Mouse (Mus musculus) hindbrain, embryonic 13.5 days (tissue): ENCODE data around the gene Dpp3. TPM values are rescaled to one million over a fixed set of nuclear protein-coding genes. Genes with fewer than 3 reads are reported as not detected.
"Not testable (repeated sequence)": the region's sequence is repeated elsewhere in the genome, so short reads cannot be mapped to it uniquely, and the experiment has no call there.

ENCODE experiments used
- ATAC-seq: fragments of 200-750 bp; cut with Nextera tagmentation; 2 replicates; pipeline ENCODE4 v1.8.0; 2017; ENCODE audit warnings: moderate TSS enrichment; ENCODE audit not compliant: low FRiP score
- H3K27ac ChIP-seq: fragments of 300-500 bp; sonication (generic); 2 replicates; pipeline ENCODE4 v1.5.1; 2015; ENCODE audit warnings: inconsistent platforms, mild to moderate bottlenecking, moderate library complexity
- H3K27me3 ChIP-seq: fragments of 300-500 bp; sonication (generic); 2 replicates; pipeline ENCODE4 v1.6.1; 2015; ENCODE audit warnings: mild to moderate bottlenecking, inconsistent platforms
- H3K36me3 ChIP-seq: fragments of 300-500 bp; sonication (generic); 2 replicates; pipeline ENCODE4 v1.6.1; 2015; ENCODE audit warnings: mild to moderate bottlenecking, inconsistent platforms
- H3K4me1 ChIP-seq: fragments of 300-500 bp; sonication (generic); replicated peaks from 2 replicates; pipeline ENCODE4 v1.6.1; 2015; ENCODE audit warnings: inconsistent platforms
- H3K4me2 ChIP-seq: fragments of 300-500 bp; sonication (generic); 2 replicates; pipeline ENCODE4 v1.6.1; 2015; ENCODE audit warnings: inconsistent platforms, mild to moderate bottlenecking, moderate library complexity
- H3K4me3 ChIP-seq: fragments of 300-500 bp; sonication (generic); 2 replicates; pipeline ENCODE4 v1.5.1; 2015; ENCODE audit warnings: mild to moderate bottlenecking, inconsistent platforms
- H3K9ac ChIP-seq: fragments of 300-500 bp; sonication (generic); 2 replicates; pipeline ENCODE4 v1.6.1; 2015; ENCODE audit warnings: mild to moderate bottlenecking, inconsistent platforms
- H3K9me3 ChIP-seq: fragments of 300-500 bp; sonication (generic); 2 replicates; pipeline ENCODE4 v1.6.1; 2016; ENCODE audit warnings: inconsistent platforms
- WGBS: fragments of 180-500 bp; shearing (Covaris S2); methylation state at CpG from one replicate; pipeline ENCODE4 v1.1.7; 2015; 5-methylcytosine and 5-hydroxymethylcytosine counted together
- polyA plus RNA-seq: library from polyadenylated mRNA; unstranded; fragments of >200 nt; fragmentation: Nextera tagmentation; extraction: Ambion mirVana; gene quantifications from 2 replicates; pipeline ENCODE4 v1.2.1, GENCODE M21; 2015

The Dpp3 gene
- 124 and 132 TPM in 2 replicates for polyA plus RNA-seq

GRCm38 (mm10) chr19:4927904-4928531, at the start of gene Dpp3:
Dpp3 (minus strand) TSS chr19:4928287.
- no peaks in the 10 kb centered on the region for H3K9me3 ChIP-seq
- H3K27me3 ChIP-seq = no peaks in the 10 kb centered on the region
- peak within 1 kb of the TSS; percentile 76 for H3K9ac ChIP-seq
- H3K27ac ChIP-seq = peak within 1 kb of the TSS; percentile 85
- peak within 1 kb of the TSS; percentile 66 for H3K4me3 ChIP-seq
- peaks cover 43% of the 10 kb centered on the region for H3K36me3 ChIP-seq
- peaks cover 31% of the 10 kb centered on the region for H3K4me1 ChIP-seq
- under 1% methylated on average over 32 of the region's 32 CpGs for WGBS
- ATAC-seq = peak; percentile 97
- H3K4me2 ChIP-seq = peak within 1 kb of the TSS; percentile 85

- 93% methylated on average over 2 of the region's 2 CpGs for WGBS
- peaks cover 37% of the 10 kb centered on the region for H3K36me3 ChIP-seq
- H3K9me3 ChIP-seq = no peaks in the 10 kb centered on the region
- H3K9ac ChIP-seq = no peak overlapping the region
- H3K4me2 ChIP-seq = no peak overlapping the region
- H3K27ac ChIP-seq = no peak overlapping the region
- no peak for ATAC-seq
- peaks cover 2% of the 10 kb centered on the region for H3K4me1 ChIP-seq
- no peaks in the 10 kb centered on the region for H3K27me3 ChIP-seq
- H3K4me3 ChIP-seq = no peak overlapping the region
Measured at GRCm38 (mm10) chr19:4968236-4968635, 40.1 kb upstream of the Dpp3 start.

GRCm38 (mm10) chr19:4961928-4962601, 34.0 kb upstream of the Dpp3 start, which contains the start of gene Mrpl11:
Mrpl11 (plus strand) TSS chr19:4962147.
- Histone ChIP-seq H3K4me2 (peak within 1 kb of the TSS; percentile 73), H3K27me3 (peaks cover 6% of the 10 kb centered on the region; the same call in 1 of the 2 replicates), H3K27ac (peak within 1 kb of the TSS; percentile 90), H3K9ac (peak within 1 kb of the TSS; percentile 85), H3K36me3 (peaks cover 29% of the 10 kb centered on the region), H3K9me3 (no peaks in the 10 kb centered on the region), H3K4me3 (peak within 1 kb of the TSS; percentile 88), H3K4me1 (peaks cover 8% of the 10 kb centered on the region)
- WGBS = under 1% methylated on average over 34 of the region's 34 CpGs
- ATAC-seq = peak; percentile 96

GRCm38 (mm10) chr19:4948641-4949040, 20.6 kb upstream of the Dpp3 start:
- not testable (repeated sequence) for H3K9ac ChIP-seq, H3K4me1 ChIP-seq, H3K27ac ChIP-seq, H3K4me2 ChIP-seq, H3K36me3 ChIP-seq, ATAC-seq, H3K9me3 ChIP-seq, H3K4me3 ChIP-seq
- 84% methylated on average over 9 of the region's 9 CpGs for WGBS
- 0 out of 2 replicates have a peak, but pooled peaks cover 14% of the 10 kb centered on the region for H3K27me3 ChIP-seq

- Histone ChIP-seq H3K9ac (no peak overlapping the region), H3K4me3 (no peak overlapping the region), H3K27ac (no peak overlapping the region), H3K9me3 (no peaks in the 10 kb centered on the region), H3K36me3 (no peaks in the 10 kb centered on the region), H3K4me2 (no peak overlapping the region), H3K27me3 (peaks cover 28% of the 10 kb centered on the region), H3K4me1 (peaks cover 18% of the 10 kb centered on the region)
- ATAC-seq = no peak
- WGBS = 43% methylated on average over 6 of the region's 6 CpGs
Measured at GRCm38 (mm10) chr19:4945540-4945939, 17.5 kb upstream of the Dpp3 start.

- Histone ChIP-seq H3K27ac (peak overlapping the region; percentile 86), H3K9me3 (no peaks in the 10 kb centered on the region), H3K36me3 (no peaks in the 10 kb centered on the region), H3K27me3 (peaks cover 35% of the 10 kb centered on the region), H3K4me2 (peak overlapping the region; percentile 84), H3K9ac (peak overlapping the region; percentile 82), H3K4me3 (peak overlapping the region; percentile 79), H3K4me1 (peaks cover 18% of the 10 kb centered on the region)
- no peak; the same call in 1 of the 2 replicates for ATAC-seq
- 7% methylated on average over 13 of the region's 13 CpGs for WGBS
Measured at GRCm38 (mm10) chr19:4943253-4943588, 15.1 kb upstream of the Dpp3 start.

- ATAC-seq = peak; percentile 97
- peaks cover 18% of the 10 kb centered on the region for H3K4me1 ChIP-seq
- peak within 1 kb of the TSS; percentile 79 for H3K4me3 ChIP-seq
- peak within 1 kb of the TSS; percentile 86 for H3K27ac ChIP-seq
- peaks cover 4% of the 10 kb centered on the region for H3K36me3 ChIP-seq
- WGBS = under 1% methylated on average over 50 of the region's 55 CpGs
- peak within 1 kb of the TSS; percentile 84 for H3K4me2 ChIP-seq
- peaks cover 35% of the 10 kb centered on the region for H3K27me3 ChIP-seq
- peak within 1 kb of the TSS; percentile 82 for H3K9ac ChIP-seq
- no peaks in the 10 kb centered on the region for H3K9me3 ChIP-seq
Measured at GRCm38 (mm10) chr19:4942551-4943252, 14.6 kb upstream of the Dpp3 start, which contains the start of gene Peli3. Peli3 (minus strand) TSS chr19:4943127.

GRCm38 (mm10) chr19:4937444-4938310, 9.6 kb upstream of the Dpp3 start:
- 89% methylated on average over 17 of the region's 17 CpGs for WGBS
- no peak for ATAC-seq
- Histone ChIP-seq H3K27me3 (peaks cover 21% of the 10 kb centered on the region), H3K4me3 (no peak overlapping the region), H3K4me1 (peaks cover 13% of the 10 kb centered on the region), H3K27ac (no peak overlapping the region), H3K9ac (no peak overlapping the region), H3K9me3 (no peaks in the 10 kb centered on the region), H3K4me2 (no peak overlapping the region), H3K36me3 (peaks cover 42% of the 10 kb centered on the region)

GRCm38 (mm10) chr19:4936896-4937295, 8.8 kb upstream of the Dpp3 start:
- Histone ChIP-seq H3K4me2 (no peak overlapping the region), H3K27ac (no peak overlapping the region), H3K4me3 (no peak overlapping the region), H3K9me3 (no peaks in the 10 kb centered on the region), H3K27me3 (peaks cover 17% of the 10 kb centered on the region), H3K4me1 (peaks cover 6% of the 10 kb centered on the region), H3K9ac (no peak overlapping the region), H3K36me3 (peaks cover 50% of the 10 kb centered on the region)
- WGBS = 79% methylated on average over 2 of the region's 2 CpGs
- ATAC-seq = no peak

GRCm38 (mm10) chr19:4928781-4929180, 694 bp upstream of the Dpp3 start:
- H3K4me3 ChIP-seq = peak overlapping the region; percentile 66
- no peaks in the 10 kb centered on the region for H3K27me3 ChIP-seq
- peak overlapping the region; percentile 85 for H3K27ac ChIP-seq
- H3K4me1 ChIP-seq = peaks cover 31% of the 10 kb centered on the region
- no peaks in the 10 kb centered on the region for H3K9me3 ChIP-seq
- WGBS = 59% methylated on average over 5 of the region's 5 CpGs
- H3K36me3 ChIP-seq = peaks cover 43% of the 10 kb centered on the region
- ATAC-seq = peak; percentile 50; the same call in 1 of the 2 replicates
- peak overlapping the region; percentile 76 for H3K9ac ChIP-seq
- H3K4me2 ChIP-seq = peak overlapping the region; percentile 85

GRCm38 (mm10) chr19:4925121-4925860, 2.8 kb downstream of the Dpp3 start:
- no peak overlapping the region for H3K4me2 ChIP-seq
- no peak overlapping the region for H3K4me3 ChIP-seq
- H3K9me3 ChIP-seq = no peaks in the 10 kb centered on the region
- H3K9ac ChIP-seq = no peak overlapping the region
- ATAC-seq = no peak
- H3K27ac ChIP-seq = no peak overlapping the region
- no peaks in the 10 kb centered on the region for H3K27me3 ChIP-seq
- 97% methylated on average over 11 of the region's 11 CpGs for WGBS
- peaks cover 31% of the 10 kb centered on the region for H3K4me1 ChIP-seq
- peaks cover 56% of the 10 kb centered on the region for H3K36me3 ChIP-seq
